Mouse (Mus musculus) megakaryocyte-erythroid progenitor cell, adult 5-6 weeks (primary cell): ENCODE data around the gene a. TPM values are rescaled to one million over a fixed set of nuclear protein-coding genes. Genes with fewer than 3 reads are reported as not detected.

Experiments
- ATAC-seq: replicated peaks from 2 replicates; pipeline ENCODE4 v1.8.0; 2016; ENCODE audit warnings: mild to moderate bottlenecking, inconsistent platforms; ENCODE audit not compliant: severe bottlenecking, poor library complexity, low FRiP score, low TSS enrichment
- total RNA-seq, 2 experiments: library from RNA; stranded (forward) in 1 of 2; stranded (reverse) in 1 of 2; fragments of 200-1000, 215-1000 nt in 1 of 2; fragments of >200 nt in 1 of 2; fragmentation: Nextera tagmentation in 1 of 2; gene quantifications; 2 replicates each; pipeline ENCODE4 v1.2.3; 2014 to 2017

a gene
- total RNA-seq, 2 experiments from 2014 or later, result not detected

DNA sequence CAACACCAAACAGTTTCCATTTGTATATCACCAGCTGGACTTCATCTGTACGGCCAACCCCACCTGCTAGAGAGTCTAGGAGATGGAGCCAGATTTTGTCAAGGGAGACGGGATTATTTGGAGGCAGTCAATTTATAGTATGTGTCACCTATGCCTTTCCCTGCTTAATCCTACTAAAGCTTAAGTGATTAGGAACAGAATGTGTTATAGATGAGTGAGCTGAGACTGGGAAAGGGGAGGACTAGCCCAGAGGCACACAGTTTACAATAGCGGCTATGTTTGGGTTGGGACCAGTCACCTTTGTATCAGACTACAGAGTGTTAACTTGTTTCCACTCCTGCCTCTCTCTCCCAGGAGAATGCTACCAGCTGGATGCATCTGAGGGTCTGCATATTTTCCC is 11.6 kb upstream of the a start:
- ATAC-seq, result no peak

GRCm38 (mm10) chr2:154782361-154782760 is 8.8 kb upstream of the a start:
- ATAC-seq, result no peak

DNA sequence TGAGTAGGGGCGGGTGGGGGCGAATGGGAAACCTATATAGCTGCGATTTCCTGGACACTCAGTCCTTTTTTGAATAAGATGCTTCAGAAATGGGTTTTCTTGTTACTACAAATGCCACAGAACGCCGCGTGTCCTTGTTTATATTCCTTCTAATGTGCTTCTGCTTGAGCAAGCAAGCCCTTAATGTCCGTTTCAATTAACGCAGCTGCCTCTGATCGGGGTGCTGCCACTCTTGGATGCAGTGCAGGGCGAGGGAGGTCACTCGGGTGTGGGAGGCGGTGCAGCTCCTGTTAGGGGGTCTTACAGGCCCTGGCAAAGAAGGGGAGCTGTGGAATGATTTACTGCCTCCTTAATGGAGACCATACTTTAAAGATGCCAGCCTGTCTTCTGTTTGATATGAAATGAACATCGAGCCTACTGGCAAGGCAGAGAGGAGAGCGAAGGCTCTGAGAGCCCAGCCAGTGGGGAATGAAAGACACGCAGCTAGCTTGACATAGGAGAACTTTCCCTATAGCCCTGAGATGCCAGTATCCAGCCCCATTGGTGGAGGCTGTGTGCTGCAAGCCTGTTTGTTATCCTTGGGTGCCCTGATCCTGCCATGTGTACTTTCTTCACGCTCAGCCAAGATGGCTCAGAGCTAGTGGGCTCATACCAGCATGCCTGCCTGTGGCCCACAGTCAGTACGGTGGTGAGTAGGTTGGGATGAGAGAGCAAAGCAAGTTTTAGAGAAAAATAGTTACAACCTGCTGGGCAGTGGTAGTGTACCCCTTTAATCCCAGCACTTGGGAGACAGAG is 8.1 kb upstream of the a start:
- ATAC-seq, result no peak

DNA sequence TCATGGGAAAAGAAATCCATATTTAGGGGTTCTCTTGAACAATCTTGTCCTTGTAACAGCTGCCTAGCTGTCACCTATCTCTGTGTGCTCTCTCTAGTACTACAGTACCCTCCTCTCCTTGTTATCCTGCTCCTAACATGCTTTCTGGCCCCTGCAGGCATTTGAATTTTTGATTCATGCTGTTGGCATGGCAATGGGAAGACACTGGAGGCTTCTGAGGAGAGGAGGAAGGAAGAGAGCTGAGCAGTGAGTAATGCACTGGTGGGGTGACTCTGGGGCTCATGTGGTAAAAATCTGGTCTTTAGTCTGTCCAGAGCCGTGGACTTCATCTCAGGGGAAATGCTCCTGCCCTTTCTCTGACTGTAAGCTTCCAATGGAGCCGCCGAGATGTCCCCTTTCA is 5.9 kb upstream of the a start:
- no peak for ATAC-seq

DNA sequence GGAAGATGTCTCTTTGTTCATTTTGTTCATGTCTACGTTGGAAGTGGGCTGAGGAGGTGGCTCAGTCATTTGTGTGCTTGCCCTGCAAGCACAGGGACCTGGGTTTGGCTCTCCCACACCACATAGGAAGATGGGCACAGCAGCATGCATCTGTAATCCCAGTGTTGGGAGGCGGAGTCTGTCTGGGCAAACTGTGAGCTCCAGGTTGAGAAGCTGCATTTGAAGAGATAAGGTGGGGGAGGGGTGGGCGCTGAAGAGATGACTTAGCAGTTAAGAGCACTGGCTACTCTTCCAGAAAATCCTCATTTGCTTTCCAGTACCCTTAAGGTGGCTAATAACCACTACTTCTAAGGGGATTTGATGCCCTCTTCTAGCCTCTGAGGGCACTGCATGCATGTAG is 5.0 kb upstream of the a start:
- peak; percentile 56 for ATAC-seq

DNA sequence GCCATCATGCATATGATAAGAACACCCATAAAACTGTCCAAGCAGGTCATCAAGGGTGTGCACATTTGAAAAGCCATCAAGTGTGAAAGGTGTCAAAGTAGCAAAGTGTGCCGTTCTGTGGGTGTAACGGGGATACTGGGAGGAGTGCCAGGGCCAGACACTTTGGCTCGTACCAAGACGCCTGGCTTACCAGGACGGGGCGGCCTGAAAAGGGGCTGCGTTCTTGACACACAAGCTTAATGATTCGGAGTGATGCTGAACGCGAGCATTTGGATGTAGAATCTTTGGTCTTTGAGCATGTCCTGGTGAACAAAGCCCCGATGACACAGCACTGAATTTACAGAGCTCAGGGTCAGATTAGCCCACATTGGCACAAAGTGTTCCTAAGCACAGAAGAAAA is 4.4 kb upstream of the a start:
- ATAC-seq, result no peak

DNA sequence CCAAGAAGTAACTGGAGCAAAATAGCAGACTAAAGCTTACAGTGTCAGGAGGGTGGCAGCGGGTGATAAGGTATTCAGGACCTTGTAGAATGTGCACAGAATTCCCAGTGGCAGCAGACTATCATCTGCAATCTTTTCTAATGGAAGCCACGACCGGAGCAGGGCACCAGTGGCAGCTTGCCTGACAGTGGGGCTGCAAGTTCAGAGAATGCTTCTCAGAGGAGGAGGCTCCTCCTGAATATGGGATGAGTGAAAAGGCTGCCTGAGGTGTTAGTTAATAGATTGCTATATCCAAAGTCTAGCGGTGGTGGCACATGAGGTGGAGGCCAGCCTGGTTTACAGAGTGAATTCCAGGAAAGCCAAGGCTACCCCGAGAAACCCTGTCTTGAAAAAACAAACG is 1.8 kb upstream of the a start:
- ATAC-seq, result no peak

DNA sequence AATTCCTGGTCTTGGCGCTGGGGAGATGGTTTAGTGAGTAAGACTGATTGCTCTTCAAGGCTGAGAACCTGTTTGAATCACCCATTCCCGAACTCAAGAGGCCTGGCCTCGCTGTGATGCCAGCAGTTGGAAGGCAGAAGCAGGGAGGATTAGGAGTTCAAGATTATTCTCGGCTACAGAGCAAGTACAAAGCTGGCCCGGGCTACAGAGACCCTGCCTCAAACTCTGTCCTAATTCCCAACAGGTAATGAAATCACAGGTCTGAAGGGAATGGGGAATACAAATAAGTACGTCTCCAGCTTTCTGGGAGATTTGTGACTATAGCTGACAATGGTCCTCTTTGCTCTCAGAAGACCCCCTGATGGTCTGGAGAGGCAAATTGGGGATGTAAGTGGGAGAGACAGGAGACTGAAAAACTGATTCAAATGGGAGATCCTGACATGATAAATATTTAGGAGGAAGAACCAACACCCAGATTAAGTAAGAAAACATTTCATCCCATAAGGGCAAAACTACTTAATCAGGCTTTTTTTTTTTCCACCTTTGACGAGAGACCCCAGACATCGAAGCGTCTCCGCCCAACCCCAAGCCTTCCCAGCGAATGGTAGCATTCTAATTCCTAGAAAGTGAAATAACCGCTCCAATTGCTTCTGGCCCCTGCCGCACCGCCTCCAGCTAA is 1.1 kb upstream of the a start:
- no peak for ATAC-seq

- peak; percentile 31; the same call in 1 of the 2 replicates for ATAC-seq
Observed at GRCm38 (mm10) chr2:154791661-154792642, 750 bp downstream of the a start.

DNA sequence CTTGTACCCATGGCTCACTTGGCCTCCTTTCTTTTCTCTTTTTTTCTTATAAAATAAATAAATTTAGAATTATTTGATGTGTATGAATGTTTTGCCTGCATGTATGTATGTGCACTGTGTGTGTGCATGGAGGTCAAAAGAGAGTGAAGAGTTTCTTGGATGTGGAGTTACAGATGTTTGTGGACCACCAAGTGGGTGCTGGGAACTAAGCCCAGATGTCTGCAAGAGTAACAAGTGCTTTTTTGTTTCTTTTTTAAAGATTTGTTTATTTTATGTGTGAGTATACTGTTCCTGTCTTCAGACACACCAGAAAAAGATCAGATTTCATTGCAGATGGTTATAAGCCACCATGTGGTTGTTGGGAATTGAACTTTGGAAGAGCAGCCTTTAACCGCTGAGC is 12.2 kb downstream of the a start:
- ATAC-seq, result no peak

- peak; percentile 75; the same call in 1 of the 2 replicates for ATAC-seq
Observed at GRCm38 (mm10) chr2:154803845-154804244, 12.6 kb downstream of the a start.

GRCm38 (mm10) chr2:154807689-154808088 is 16.5 kb downstream of the a start:
- no peak for ATAC-seq

DNA sequence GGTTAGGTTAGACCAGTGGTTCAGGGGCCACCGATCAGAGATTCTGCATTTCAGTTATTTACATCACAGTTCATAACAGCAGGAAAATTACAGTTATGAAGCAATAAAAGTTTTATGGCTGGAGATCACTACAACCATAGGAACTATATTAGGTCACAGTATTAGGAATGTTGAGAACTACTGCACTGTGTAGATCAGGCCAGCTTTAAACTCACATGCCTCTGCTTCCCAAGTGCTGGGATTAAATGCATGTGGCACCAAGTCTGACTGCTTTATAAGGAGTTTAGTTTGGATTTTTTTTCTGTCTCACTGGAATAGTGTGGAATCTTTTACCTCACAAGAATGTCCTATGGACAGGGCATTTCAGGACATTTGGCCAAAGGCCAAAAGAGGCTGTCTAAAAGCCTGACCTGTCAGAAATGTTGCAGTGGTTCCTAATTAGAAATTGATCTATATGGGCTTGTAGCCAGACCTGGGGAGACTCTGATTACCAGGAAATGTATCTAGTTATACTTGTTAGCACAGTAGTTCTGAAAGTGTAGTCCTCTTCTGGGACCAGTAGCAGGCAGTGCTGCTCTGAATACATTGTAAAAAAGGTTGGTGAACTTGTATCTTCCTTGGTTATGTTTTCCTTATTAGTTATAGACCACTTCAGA is 18.0 kb downstream of the a start:
- ATAC-seq, result 0 out of 2 replicates have a peak, but pooled peaks have one; percentile 22

DNA sequence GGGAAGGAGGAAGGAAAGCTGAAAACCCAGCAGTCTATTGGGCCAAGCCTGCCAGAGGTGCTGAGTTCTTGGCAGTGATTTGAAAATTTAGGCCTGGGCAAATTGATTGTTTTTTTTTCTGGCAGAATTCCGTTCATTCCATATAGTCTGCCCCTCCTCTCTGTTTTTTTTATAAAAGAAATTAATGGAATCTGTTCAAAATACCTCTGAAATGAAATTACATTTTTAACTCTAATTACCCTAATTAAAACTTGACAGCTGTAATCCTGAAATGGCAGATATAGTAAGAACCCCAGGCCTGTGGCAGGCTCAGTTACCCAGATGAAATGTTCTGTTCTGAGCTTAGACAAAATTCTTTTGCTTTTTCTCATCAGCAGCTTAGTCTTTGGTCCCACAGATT is 19.6 kb downstream of the a start:
- ATAC-seq, result no peak

DNA sequence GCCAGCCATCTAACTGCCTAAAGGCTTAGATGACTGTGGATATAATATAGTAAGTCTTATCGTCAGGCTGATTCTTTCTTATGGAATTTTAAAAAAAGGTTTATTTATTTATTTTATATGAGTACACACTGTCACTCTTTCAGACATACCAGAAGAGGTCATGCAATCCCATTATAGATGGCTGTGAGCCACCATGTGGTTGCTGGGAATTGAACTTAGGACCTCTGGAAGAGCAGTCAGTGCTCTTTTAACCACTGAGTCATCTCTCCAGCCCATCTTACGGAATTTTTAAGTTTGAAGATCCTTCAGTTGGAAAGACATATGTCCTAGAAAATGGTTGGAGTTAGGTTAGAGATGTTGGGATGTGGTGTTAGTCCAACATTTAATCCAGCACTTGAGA is 22.2 kb downstream of the a start:
- no peak for ATAC-seq

DNA sequence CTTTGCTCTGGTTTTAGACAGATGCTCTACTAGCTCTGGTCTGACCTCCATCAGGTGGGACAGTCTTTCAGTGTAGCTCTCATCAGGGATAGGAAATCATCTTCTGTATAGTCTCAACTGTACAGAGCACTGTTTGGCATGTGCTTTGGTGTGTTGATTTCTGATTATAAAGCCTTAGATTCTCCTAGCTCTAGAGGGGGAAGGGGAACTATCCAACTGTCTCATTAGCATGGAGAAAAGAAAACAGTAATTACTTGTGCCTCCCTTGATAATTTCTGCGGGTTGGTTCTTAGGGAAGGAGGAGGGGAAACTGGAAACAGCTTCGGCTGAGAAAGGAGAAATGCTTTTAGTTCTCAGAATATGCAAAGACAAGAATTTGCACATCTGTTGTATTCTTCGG is 25.9 kb downstream of the a start:
- ATAC-seq, result no peak

- ATAC-seq, result peak; percentile 76
Observed at GRCm38 (mm10) chr2:154817788-154818187, 26.6 kb downstream of the a start.

GRCm38 (mm10) chr2:154818599-154818998 is 27.4 kb downstream of the a start:
- ATAC-seq, result no peak

DNA sequence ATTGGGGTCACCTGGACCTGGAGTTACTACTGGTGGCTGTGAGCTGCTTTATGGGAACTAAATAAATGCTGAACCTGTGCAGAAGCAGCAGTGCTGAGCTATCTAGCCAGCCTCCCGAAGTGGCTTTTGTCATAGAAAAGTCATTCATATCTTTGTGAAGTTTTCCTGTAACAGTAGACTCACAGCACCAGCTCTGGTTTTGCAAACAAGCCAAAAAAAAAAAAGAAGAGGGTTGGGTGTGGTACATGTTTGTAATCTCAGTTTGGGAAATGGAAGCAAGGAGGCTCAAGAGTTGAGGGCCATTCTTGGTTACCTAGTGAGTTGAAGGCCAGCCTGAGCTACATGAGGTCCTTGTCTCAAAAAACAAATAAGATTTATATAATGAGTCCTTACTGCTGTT is 29.1 kb downstream of the a start:
- no peak for ATAC-seq
